Comparison of ENCODE assay signal across 8 mouse cellular contexts in the genomic region with DNA sequence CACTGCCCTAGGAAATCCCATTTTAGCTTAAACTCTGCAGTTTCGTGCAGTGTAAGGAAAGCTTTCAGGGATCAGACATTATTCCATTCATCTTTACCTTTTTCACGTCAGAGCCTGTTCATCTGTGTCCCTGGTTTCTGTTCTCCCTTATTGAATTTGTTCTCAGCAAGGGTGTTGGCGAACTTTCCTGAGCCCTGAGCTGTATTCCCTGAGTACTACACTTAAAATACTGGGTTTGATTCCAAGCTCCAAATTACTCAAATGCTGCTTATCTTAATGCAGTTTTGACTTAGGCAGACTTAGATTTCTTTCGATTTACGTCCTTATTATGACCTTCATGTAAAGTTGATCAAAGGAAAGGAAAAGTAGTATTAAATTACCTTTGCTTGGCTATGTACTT. TPM values are rescaled to one million over a fixed set of nuclear protein-coding genes. Genes with fewer than 3 reads are reported as not detected.
DNase-seq lines count a peak whose midpoint lies in the region; ATAC-seq and TF ChIP-seq lines count a peak whose summit lies in the region.

No protein-coding gene starts in this region.

- no peaks in the 10 kb centered on the region for H3K9me3 ChIP-seq in embryonic facial prominence, embryonic 15.5 days (replicated peaks)
- no peaks in the 10 kb centered on the region for H3K9me3 ChIP-seq in intestine, embryonic 16.5 days (ENCODE audit: control insufficient read depth, low read length)
- H3K9me3 ChIP-seq in neural tube, embryonic 13.5 days = no peaks in the 10 kb centered on the region

- H3K27me3 ChIP-seq in embryonic facial prominence, embryonic 15.5 days = no peaks in the 10 kb centered on the region
- no peaks in the 10 kb centered on the region for H3K27me3 ChIP-seq in intestine, embryonic 16.5 days (replicated peaks; ENCODE audit: control insufficient read depth, insufficient read depth, low read length)
- no peaks in the 10 kb centered on the region for H3K27me3 ChIP-seq in neural tube, embryonic 13.5 days

- peak overlapping the region; percentile 98 for H3K9ac ChIP-seq in embryonic facial prominence, embryonic 15.5 days
- H3K9ac ChIP-seq in intestine, embryonic 16.5 days (ENCODE audit: low read depth, low read length) = peak overlapping the region; percentile 93
- peak overlapping the region; percentile 97 for H3K9ac ChIP-seq in neural tube, embryonic 13.5 days

- no peak for DNase-seq in lung, adult 2 months
- DNase-seq in lung, adult 18-20 months = no peak
- DNase-seq in urinary bladder, postnatal 14 days (ENCODE audit: low spot score) = no peak
- DNase-seq in frontal cortex, postnatal 10 days (ENCODE audit: low spot score in 2 of 2) = no peak
- DNase-seq in thymus, postnatal 0 days (ENCODE audit: low spot score) = no peak

- peak overlapping the region; percentile 87 for H3K4me3 ChIP-seq in lung, adult 2 months (replicated peaks; ENCODE audit: extremely low read depth, low read depth, low read length)
- peak overlapping the region; percentile 96 for H3K4me3 ChIP-seq in embryonic facial prominence, embryonic 15.5 days (replicated peaks)
- peak overlapping the region; percentile 82 for H3K4me3 ChIP-seq in intestine, embryonic 16.5 days (ENCODE audit: low read length)
- H3K4me3 ChIP-seq in neural tube, embryonic 13.5 days = peak overlapping the region; percentile 74

- TF ChIP-seq POLR2A in lung, adult 2 months (IDR thresholded peaks at IDR 0.05; ENCODE audit: borderline replicate concordance, extremely low read depth, low read depth, low read length) = no peak

- no peak for ATAC-seq in embryonic facial prominence, embryonic 15.5 days (ENCODE audit: insufficient number of reproducible peaks, low FRiP score, low TSS enrichment, low read depth)
- no peak for ATAC-seq in intestine, embryonic 16.5 days
- no peak for ATAC-seq in neural tube, embryonic 13.5 days (ENCODE audit: low read depth)

- H3K36me3 ChIP-seq in embryonic facial prominence, embryonic 15.5 days = 0 out of 2 replicates have a peak, but pooled peaks cover 1% of the 10 kb centered on the region
- no peaks in the 10 kb centered on the region for H3K36me3 ChIP-seq in intestine, embryonic 16.5 days (ENCODE audit: control insufficient read depth, insufficient read depth, low read length)
- H3K36me3 ChIP-seq in neural tube, embryonic 13.5 days = no peaks in the 10 kb centered on the region

- H3K4me2 ChIP-seq in embryonic facial prominence, embryonic 15.5 days (replicated peaks) = peak overlapping the region; percentile 72
- H3K4me2 ChIP-seq in intestine, embryonic 16.5 days (ENCODE audit: low read depth, low read length) = peak overlapping the region; percentile 72
- H3K4me2 ChIP-seq in neural tube, embryonic 13.5 days = peak overlapping the region; percentile 71

- H3K4me1 ChIP-seq in lung, adult 2 months (ENCODE audit: control insufficient read depth, insufficient read depth, low read length) = peaks cover 8% of the 10 kb centered on the region
- H3K4me1 ChIP-seq in embryonic facial prominence, embryonic 15.5 days = peaks cover 12% of the 10 kb centered on the region; the same call in 1 of the 2 replicates
- H3K4me1 ChIP-seq in intestine, embryonic 16.5 days (ENCODE audit: control insufficient read depth, insufficient read depth, low read length) = peaks cover 2% of the 10 kb centered on the region; the same call in 1 of the 2 replicates
- peaks cover 27% of the 10 kb centered on the region for H3K4me1 ChIP-seq in neural tube, embryonic 13.5 days (replicated peaks)

- H3K27ac ChIP-seq in embryonic facial prominence, embryonic 15.5 days (replicated peaks) = peak overlapping the region; percentile 96
- H3K27ac ChIP-seq in intestine, embryonic 16.5 days (ENCODE audit: low read length) = peak overlapping the region; percentile 95
- H3K27ac ChIP-seq in neural tube, embryonic 13.5 days (replicated peaks) = peak overlapping the region; percentile 99

- WGBS in lung, adult 2 months = 12% methylated on average over 5 of the region's 5 CpGs
- 9% methylated on average over 5 of the region's 5 CpGs for WGBS in embryonic facial prominence, embryonic 15.5 days
- whole genome bisulfite sequencing in intestine, embryonic 16.5 days = 20% methylated on average over 5 of the region's 5 CpGs
- WGBS in neural tube, embryonic 13.5 days = 30% methylated on average over 5 of the region's 5 CpGs

- no peak for TF ChIP-seq CTCF in lung, adult 2 months (IDR thresholded peaks at IDR 0.05; ENCODE audit: insufficient read depth, low read length)

RNA-seq across cellular contexts. Expression of a gene that starts 0.4 kb away (rescaled TPM):
- polyA plus RNA-seq in lung, adult 2 months (2012; rRNA removed) = 14.1 and 16.4 TPM in 2 replicates
- polyA plus RNA-seq in embryonic facial prominence, embryonic 15.5 days (2015; fragmentation: Nextera tagmentation; extraction: Ambion mirVana) = 25.5 and 28.8 TPM in 2 replicates
- polyA plus RNA-seq in intestine, embryonic 16.5 days (2015; fragmentation: Nextera tagmentation; extraction: Ambion mirVana) = 20.2 TPM in 2 replicates
- polyA plus RNA-seq in neural tube, embryonic 13.5 days (2015; fragmentation: Nextera tagmentation; extraction: Ambion mirVana) = 29.5 and 30.0 TPM in 2 replicates
- 6.9 and 8.7 TPM in 2 replicates for polyA plus RNA-seq in thymus, postnatal 0 days (2015; fragmentation: Nextera tagmentation; extraction: Ambion mirVana)
